Mouse (Mus musculus): Measurements from ENCODE around the gene Tbxa2r.

DNA sequence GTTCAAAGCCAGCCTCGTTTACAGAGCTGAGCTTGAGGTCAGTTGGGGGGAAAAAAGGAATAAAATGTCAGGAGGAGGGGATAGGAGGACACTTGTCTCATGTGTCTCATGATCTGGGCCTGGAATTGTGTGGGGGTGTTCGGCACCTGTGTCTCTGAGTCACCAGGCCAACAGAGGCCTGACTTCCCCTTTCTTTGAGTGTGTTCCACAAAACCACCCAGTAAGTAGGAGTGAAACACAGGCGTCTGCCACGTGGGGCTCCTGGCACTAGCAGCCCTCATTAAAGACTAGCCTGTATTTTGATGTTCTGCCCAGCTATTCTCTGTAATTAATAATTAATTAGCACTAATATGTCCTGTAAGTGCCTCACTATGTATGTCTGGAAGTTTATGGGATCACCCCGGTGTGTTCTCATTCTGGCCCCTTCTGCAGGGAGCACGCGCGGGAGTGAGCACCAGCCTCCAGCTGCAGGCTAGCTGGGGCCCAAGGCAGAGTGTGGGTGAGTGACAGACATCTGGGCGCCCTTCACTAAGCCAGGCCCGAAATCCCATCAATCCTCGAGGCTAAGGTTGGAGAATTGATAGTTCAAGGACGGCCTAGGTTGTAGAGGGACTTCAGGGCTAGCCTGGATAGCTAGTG lies 27.9 kb downstream of the Tbxa2r start:
- TF ChIP-seq CTCF (IDR thresholded peaks at IDR 0.05), result no peak
- TF ChIP-seq EP300 (IDR thresholded peaks at IDR 0.05), result no peak
